Comparison of ENCODE assay signal across 30 mouse cellular contexts in genomic region chr12:112235841-112236240, GRCm38 (mm10).
A peak's percentile ranks its signal among the peaks of the same experiment; 100 is the strongest.
DNase-seq lines count a peak whose midpoint lies in the region; ATAC-seq and TF ChIP-seq lines count a peak whose summit lies in the region.
"Had no signal": no experiment of that assay in that cellular context is flagged by ENCODE, and none has a peak within 500 bp of the region (broad histone marks: within the 10 kb centered on the region; RNA-seq: fewer than 3 reads in every experiment).

No protein-coding gene starts in this region.

- 57% methylated on average over 4 of the region's 4 CpGs for WGBS in forebrain, embryonic 10.5 days
- WGBS in forebrain, postnatal 0 days, result 70% methylated on average over 4 of the region's 4 CpGs
- WGBS in thymus, adult 2 months, result 38% methylated on average over 4 of the region's 4 CpGs
- 49% methylated on average over 4 of the region's 4 CpGs for WGBS in heart, adult 2 months

- peak overlapping the region; percentile 86; the same call in 1 of the 2 replicates for H3K27ac ChIP-seq in forebrain, embryonic 10.5 days
- H3K27ac ChIP-seq in forebrain, postnatal 0 days (ENCODE audit: low read depth, low read length), result no peak overlapping the region
- no peak overlapping the region for H3K27ac ChIP-seq in thymus, adult 2 months (ENCODE audit: control insufficient read depth, insufficient read depth, low read length)
- H3K27ac ChIP-seq in heart, adult 2 months, result no peak overlapping the region
- H3K27ac ChIP-seq: forebrain, embryonic 13.5 days; gastrocnemius, adult 2 months; heart, embryonic 15.5 days; hindbrain, embryonic 13.5 days had no signal

- H3K9me3 ChIP-seq in forebrain, embryonic 10.5 days, result no peaks in the 10 kb centered on the region
- no peaks in the 10 kb centered on the region for H3K9me3 ChIP-seq in forebrain, postnatal 0 days (ENCODE audit: low read length)
- H3K9me3 ChIP-seq: embryonic facial prominence, embryonic 10.5 days; embryonic facial prominence, embryonic 13.5 days; forebrain, embryonic 13.5 days; heart, embryonic 12.5 days; heart, embryonic 15.5 days; hindbrain, embryonic 10.5 days; hindbrain, embryonic 13.5 days had no signal

- intact Hi-C loops in heart, adult 2 months (cut with DNase I), result no loop called here

- H3K36me3 ChIP-seq in forebrain, embryonic 10.5 days (replicated peaks), result no peaks in the 10 kb centered on the region
- no peaks in the 10 kb centered on the region for H3K36me3 ChIP-seq in forebrain, postnatal 0 days (ENCODE audit: insufficient read depth)
- H3K36me3 ChIP-seq in thymus, adult 2 months (ENCODE audit: control insufficient read depth, insufficient read depth, low read length), result no peaks in the 10 kb centered on the region
- no peaks in the 10 kb centered on the region for H3K36me3 ChIP-seq in heart, adult 2 months (ENCODE audit: control insufficient read depth, insufficient read depth, low read length)
- H3K36me3 ChIP-seq: embryonic facial prominence, embryonic 10.5 days; embryonic facial prominence, embryonic 13.5 days; heart, embryonic 12.5 days; heart, embryonic 15.5 days; hindbrain, embryonic 10.5 days; hindbrain, embryonic 13.5 days had no signal

- no peak for TF ChIP-seq EP300 in heart, adult 2 months (IDR thresholded peaks at IDR 0.05; ENCODE audit: insufficient read depth, low read depth, low read length)

- no peak for DNase-seq in forebrain, embryonic 10.5 days (ENCODE audit: extremely low spot score, low spot score)
- DNase-seq in forebrain, postnatal 0 days, result no peak
- peak; percentile 21 for DNase-seq in thymus, adult 2 months
- no peak for DNase-seq in thymus, adult 18-20 months
- peak; percentile 9 to 39 for DNase-seq in thymus, postnatal 36 days
- no peak for DNase-seq in adrenal gland, adult 8-10 months
- no peak for DNase-seq in heart, adult 2 months
- DNase-seq: adrenal gland, postnatal 10 days; adrenal gland, postnatal 36 days; cerebellum, adult 11 months; cerebellum, adult 2 months; cerebellum, adult 9-11 months; cerebellum, postnatal 25 days; embryo, embryonic 11 days; gastrocnemius, adult 2 months; gastrocnemius, postnatal 14 days; heart, adult 11 months; heart, postnatal 10 days; heart, postnatal 36 days had no signal

- peaks cover 51% of the 10 kb centered on the region for H3K27me3 ChIP-seq in forebrain, embryonic 10.5 days (ENCODE audit: poor library complexity, severe bottlenecking)
- H3K27me3 ChIP-seq in forebrain, postnatal 0 days (ENCODE audit: insufficient read depth, low read length), result no peaks in the 10 kb centered on the region
- H3K27me3 ChIP-seq in thymus, adult 2 months (ENCODE audit: control insufficient read depth, insufficient read depth, low read length), result no peaks in the 10 kb centered on the region
- no peaks in the 10 kb centered on the region for H3K27me3 ChIP-seq in heart, adult 2 months (ENCODE audit: control insufficient read depth, insufficient read depth, low read length)
- H3K27me3 ChIP-seq: forebrain, embryonic 13.5 days had no signal

- H3K4me3 ChIP-seq in forebrain, embryonic 10.5 days, result no peak overlapping the region
- no peak overlapping the region for H3K4me3 ChIP-seq in forebrain, postnatal 0 days (ENCODE audit: low read depth, low read length)
- H3K4me3 ChIP-seq in thymus, adult 2 months (ENCODE audit: control insufficient read depth, insufficient read depth, low read length), result no peak overlapping the region
- no peak overlapping the region for H3K4me3 ChIP-seq in heart, adult 2 months
- H3K4me3 ChIP-seq: embryonic facial prominence, embryonic 10.5 days; embryonic facial prominence, embryonic 13.5 days; erythroblast, embryonic 14.5 days; forebrain, embryonic 13.5 days; gastrocnemius, adult 2 months; heart, embryonic 12.5 days; heart, embryonic 15.5 days; hindbrain, embryonic 10.5 days; hindbrain, embryonic 13.5 days had no signal

- ATAC-seq in forebrain, postnatal 0 days, result no peak
- ATAC-seq: activated CD4-positive, CD25-positive, alpha-beta regulatory T cell, adult 4 months; forebrain, embryonic 13.5 days; forebrain, embryonic 16.5 days; hindbrain, embryonic 16.5 days had no signal

- peaks cover 86% of the 10 kb centered on the region for H3K4me1 ChIP-seq in forebrain, embryonic 10.5 days
- peaks cover 8% of the 10 kb centered on the region for H3K4me1 ChIP-seq in forebrain, postnatal 0 days (ENCODE audit: insufficient read depth)
- no peaks in the 10 kb centered on the region; the same call in 1 of the 2 replicates for H3K4me1 ChIP-seq in thymus, adult 2 months (replicated peaks; ENCODE audit: control insufficient read depth, insufficient read depth, low read length)
- H3K4me1 ChIP-seq in heart, adult 2 months (ENCODE audit: control insufficient read depth, insufficient read depth, low read length), result no peaks in the 10 kb centered on the region

- no peak for TF ChIP-seq POLR2A in thymus, adult 2 months (IDR thresholded peaks at IDR 0.05; ENCODE audit: control insufficient read depth, extremely low read depth, insufficient read depth, low read length, poor library complexity)
- TF ChIP-seq POLR2A in heart, adult 2 months (IDR thresholded peaks at IDR 0.05; ENCODE audit: insufficient read depth, low read depth, low read length), result no peak

- no peaks in the 10 kb centered on the region for H3K79me2 ChIP-seq in heart, adult 2 months (replicated peaks; ENCODE audit: control insufficient read depth, insufficient read depth, low read length)

- no peak for TF ChIP-seq CTCF in forebrain, postnatal 0 days (IDR thresholded peaks at IDR 0.05; ENCODE audit: low read depth)
- TF ChIP-seq CTCF in thymus, adult 2 months (IDR thresholded peaks at IDR 0.05; ENCODE audit: borderline replicate concordance, control insufficient read depth, extremely low read depth, insufficient read depth, low read length, poor library complexity), result no peak
- TF ChIP-seq CTCF in heart, adult 2 months (IDR thresholded peaks at IDR 0.05), result no peak

- H3K4me2 ChIP-seq in forebrain, postnatal 0 days (ENCODE audit: low read depth), result no peak overlapping the region
- H3K4me2 ChIP-seq: embryonic facial prominence, embryonic 13.5 days; forebrain, embryonic 13.5 days; heart, embryonic 12.5 days; heart, embryonic 15.5 days; hindbrain, embryonic 13.5 days had no signal

- no peak overlapping the region for H3K9ac ChIP-seq in forebrain, postnatal 0 days
- no peak overlapping the region for H3K9ac ChIP-seq in heart, adult 2 months (ENCODE audit: low read depth, low read length)
- H3K9ac ChIP-seq: embryonic facial prominence, embryonic 13.5 days; forebrain, embryonic 13.5 days; heart, embryonic 12.5 days; heart, embryonic 15.5 days; hindbrain, embryonic 13.5 days had no signal

Comparison
In these comparisons a context has a peak if more than half of its experiments do, and no peak if none do; other contexts are left out.
1. DNase-seq: peak in thymus, adult 2 months (single experiment) and thymus, postnatal 36 days (2 of 2); none in forebrain, embryonic 10.5 days (single experiment), forebrain, postnatal 0 days (single experiment), thymus, adult 18-20 months (0 of 2), adrenal gland, adult 8-10 months (single experiment) and heart, adult 2 months (0 of 2).